Mouse (Mus musculus): ENCODE measurements around the gene Klrb1f. TPM values are rescaled to one million over a fixed set of nuclear protein-coding genes. Genes with fewer than 3 reads are reported as not detected.

Gene Klrb1f
- polyA plus RNA-seq, 1 experiment = 1.0 TPM

GRCm38 (mm10) chr6:129041470-129041869 lies 4.2 kb upstream of the Klrb1f start:
- WGBS = 88% methylated on average over 2 of the region's 2 CpGs
- Histone ChIP-seq H3K4me3 (ENCODE audit: control insufficient read depth, insufficient read depth, low read length) (no peak overlapping the region), H3K36me3 (ENCODE audit: control insufficient read depth, insufficient read depth, low read length) (no peaks in the 10 kb centered on the region), H3K27ac (ENCODE audit: control insufficient read depth, insufficient read depth, low read length) (no peak overlapping the region), H3K27me3 (ENCODE audit: control insufficient read depth, insufficient read depth, low read length) (no peaks in the 10 kb centered on the region), H3K4me1 (replicated peaks; ENCODE audit: control insufficient read depth, insufficient read depth, low read length) (peaks cover 14% of the 10 kb centered on the region)
- TF ChIP-seq CTCF (IDR thresholded peaks at IDR 0.05; ENCODE audit: borderline replicate concordance, control insufficient read depth, extremely low read depth, insufficient read depth, low read length, poor library complexity) (no peak), POLR2A (IDR thresholded peaks at IDR 0.05; ENCODE audit: control insufficient read depth, extremely low read depth, insufficient read depth, low read length, poor library complexity) (no peak)
- no peak for DNase-seq

GRCm38 (mm10) chr6:129042470-129042869 lies 3.2 kb upstream of the Klrb1f start:
- TF ChIP-seq POLR2A (IDR thresholded peaks at IDR 0.05; ENCODE audit: control insufficient read depth, extremely low read depth, insufficient read depth, low read length, poor library complexity) (no peak), CTCF (IDR thresholded peaks at IDR 0.05; ENCODE audit: borderline replicate concordance, control insufficient read depth, extremely low read depth, insufficient read depth, low read length, poor library complexity) (no peak)

GRCm38 (mm10) chr6:129048381-129048780 lies 2.7 kb downstream of the Klrb1f start:
- TF ChIP-seq CTCF (IDR thresholded peaks at IDR 0.05; ENCODE audit: borderline replicate concordance, control insufficient read depth, extremely low read depth, insufficient read depth, low read length, poor library complexity) (no peak), POLR2A (IDR thresholded peaks at IDR 0.05; ENCODE audit: control insufficient read depth, extremely low read depth, insufficient read depth, low read length, poor library complexity) (no peak)
- DNase-seq = no peak
- WGBS = 37% methylated on average over 4 of the region's 4 CpGs
- H3K36me3 ChIP-seq (ENCODE audit: control insufficient read depth, insufficient read depth, low read length) = no peaks in the 10 kb centered on the region
- H3K27ac ChIP-seq (ENCODE audit: control insufficient read depth, insufficient read depth, low read length) = no peak overlapping the region
- no peaks in the 10 kb centered on the region for H3K27me3 ChIP-seq (ENCODE audit: control insufficient read depth, insufficient read depth, low read length)
- peaks cover 11% of the 10 kb centered on the region for H3K4me1 ChIP-seq (replicated peaks; ENCODE audit: control insufficient read depth, insufficient read depth, low read length)
- no peak overlapping the region for H3K4me3 ChIP-seq (ENCODE audit: control insufficient read depth, insufficient read depth, low read length)

More at GRCm38 (mm10) chr6:129042470-129042869, 3.2 kb upstream of the Klrb1f start:
- no peak for DNase-seq
- H3K27ac ChIP-seq (ENCODE audit: control insufficient read depth, insufficient read depth, low read length) = no peak overlapping the region
- no peak overlapping the region for H3K4me3 ChIP-seq (ENCODE audit: control insufficient read depth, insufficient read depth, low read length)
- peaks cover 8% of the 10 kb centered on the region for H3K4me1 ChIP-seq (replicated peaks; ENCODE audit: control insufficient read depth, insufficient read depth, low read length)
- H3K27me3 ChIP-seq (ENCODE audit: control insufficient read depth, insufficient read depth, low read length) = no peaks in the 10 kb centered on the region
- H3K36me3 ChIP-seq (ENCODE audit: control insufficient read depth, insufficient read depth, low read length) = no peaks in the 10 kb centered on the region

- Histone ChIP-seq H3K4me3 (ENCODE audit: control insufficient read depth, insufficient read depth, low read length) (peak overlapping the region; percentile 33), H3K4me1 (replicated peaks; ENCODE audit: control insufficient read depth, insufficient read depth, low read length) (peaks cover 10% of the 10 kb centered on the region), H3K27ac (ENCODE audit: control insufficient read depth, insufficient read depth, low read length) (no peak overlapping the region), H3K36me3 (ENCODE audit: control insufficient read depth, insufficient read depth, low read length) (no peaks in the 10 kb centered on the region), H3K27me3 (ENCODE audit: control insufficient read depth, insufficient read depth, low read length) (no peaks in the 10 kb centered on the region)
- under 1% methylated on average over 13 of the region's 13 CpGs for WGBS
- peak; percentile 47 for DNase-seq
- TF ChIP-seq CTCF (IDR thresholded peaks at IDR 0.05; ENCODE audit: borderline replicate concordance, control insufficient read depth, extremely low read depth, insufficient read depth, low read length, poor library complexity) = no peak
These were observed 3.3 kb downstream of the Klrb1f start for GRCm38 (mm10) chr6:129048857-129049473.

GRCm38 (mm10) chr6:129049596-129050251 lies 4.0 kb downstream of the Klrb1f start:
- Histone ChIP-seq H3K4me3 (ENCODE audit: control insufficient read depth, insufficient read depth, low read length) (no peak overlapping the region), H3K4me1 (replicated peaks; ENCODE audit: control insufficient read depth, insufficient read depth, low read length) (peaks cover 7% of the 10 kb centered on the region), H3K36me3 (ENCODE audit: control insufficient read depth, insufficient read depth, low read length) (no peaks in the 10 kb centered on the region), H3K27ac (ENCODE audit: control insufficient read depth, insufficient read depth, low read length) (no peak overlapping the region), H3K27me3 (ENCODE audit: control insufficient read depth, insufficient read depth, low read length) (no peaks in the 10 kb centered on the region)
- TF ChIP-seq POLR2A (IDR thresholded peaks at IDR 0.05; ENCODE audit: control insufficient read depth, extremely low read depth, insufficient read depth, low read length, poor library complexity) (no peak), CTCF (IDR thresholded peaks at IDR 0.05; ENCODE audit: borderline replicate concordance, control insufficient read depth, extremely low read depth, insufficient read depth, low read length, poor library complexity) (no peak)
- no peak for DNase-seq
- WGBS = 21% methylated on average over 8 of the region's 8 CpGs

- Histone ChIP-seq H3K4me3 (ENCODE audit: control insufficient read depth, insufficient read depth, low read length) (no peak overlapping the region), H3K36me3 (ENCODE audit: control insufficient read depth, insufficient read depth, low read length) (no peaks in the 10 kb centered on the region), H3K27ac (ENCODE audit: control insufficient read depth, insufficient read depth, low read length) (no peak overlapping the region), H3K27me3 (ENCODE audit: control insufficient read depth, insufficient read depth, low read length) (no peaks in the 10 kb centered on the region), H3K4me1 (replicated peaks; ENCODE audit: control insufficient read depth, insufficient read depth, low read length) (peaks cover 7% of the 10 kb centered on the region)
- DNase-seq = no peak
- 94% methylated on average over 3 of the region's 3 CpGs for WGBS
- no peak for TF ChIP-seq POLR2A (IDR thresholded peaks at IDR 0.05; ENCODE audit: control insufficient read depth, extremely low read depth, insufficient read depth, low read length, poor library complexity)
- no peak for TF ChIP-seq CTCF (IDR thresholded peaks at IDR 0.05; ENCODE audit: borderline replicate concordance, control insufficient read depth, extremely low read depth, insufficient read depth, low read length, poor library complexity)
These were observed 5.4 kb downstream of the Klrb1f start for GRCm38 (mm10) chr6:129051086-129051485.
